Mouse (Mus musculus) megakaryocyte, embryonic 14.5 days (primary cell): ENCODE measurements at regions not wholly inside any gene's neighbourhood (a gene's known extent, or its start where the extent isn't known, plus 50 kb on each side); places are given as distances from the start of the nearest gene placed in this dataset.

ENCODE experiments used
- H3K27me3 ChIP-seq: replicated peaks from 2 replicates; pipeline ENCODE3; 2012; ENCODE audit warnings: inconsistent platforms
- H3K36me3 ChIP-seq: replicated peaks from 2 replicates; pipeline ENCODE3; 2012; ENCODE audit warnings: low read length, inconsistent platforms, mixed read lengths
- H3K4me1 ChIP-seq: 2 replicates; pipeline ENCODE4 v1.6.1; 2012; ENCODE audit warnings: inconsistent platforms
- H3K4me3 ChIP-seq: replicated peaks from 2 replicates; pipeline ENCODE3; 2012; ENCODE audit warnings: moderate library complexity, mild to moderate bottlenecking, inconsistent platforms
- H3K9me3 ChIP-seq: 2 replicates; pipeline ENCODE4 v1.6.1; 2012; ENCODE audit warnings: inconsistent platforms
- FLI1 ChIP-seq: IDR thresholded peaks from 2 replicates; pipeline ENCODE4 v1.6.1; 2012; ENCODE audit warnings: low read length, inconsistent platforms, mixed read lengths
- GATA1 ChIP-seq: IDR thresholded peaks from 3 replicates; pipeline ENCODE4 v1.6.1; 2012; ENCODE audit warnings: mixed read lengths, low read length, inconsistent platforms, borderline replicate concordance

GRCm38 (mm10) chr12:16210111-16210510 lies 393.4 kb upstream of the Trib2 start:
- Histone ChIP-seq H3K4me1 (peaks cover 15% of the 10 kb centered on the region), H3K9me3 (no peaks in the 10 kb centered on the region), H3K36me3 (no peaks in the 10 kb centered on the region), H3K4me3 (no peak overlapping the region), H3K27me3 (peaks cover 2% of the 10 kb centered on the region)
- TF ChIP-seq GATA1: no peak
- TF ChIP-seq FLI1: no peak

- Histone ChIP-seq H3K27me3 (peaks cover 2% of the 10 kb centered on the region), H3K36me3 (no peaks in the 10 kb centered on the region), H3K4me3 (no peak overlapping the region), H3K9me3 (no peaks in the 10 kb centered on the region), H3K4me1 (0 out of 2 replicates have a peak, but pooled peaks cover 4% of the 10 kb centered on the region)
- no peak for TF ChIP-seq GATA1
- no peak for TF ChIP-seq FLI1
Measured at GRCm38 (mm10) chr12:16204941-16205340, 388.2 kb upstream of the Trib2 start.

GRCm38 (mm10) chr12:16196917-16197316 lies 380.2 kb upstream of the Trib2 start:
- Histone ChIP-seq H3K36me3 (peaks cover 6% of the 10 kb centered on the region), H3K27me3 (no peaks in the 10 kb centered on the region), H3K9me3 (no peaks in the 10 kb centered on the region), H3K4me1 (peaks cover 17% of the 10 kb centered on the region), H3K4me3 (no peak overlapping the region)
- TF ChIP-seq FLI1 (no peak), GATA1 (no peak)

GRCm38 (mm10) chr12:16191803-16192389 lies 375.2 kb upstream of the Trib2 start:
- no peaks in the 10 kb centered on the region for H3K9me3 ChIP-seq
- H3K27me3 ChIP-seq: no peaks in the 10 kb centered on the region
- H3K36me3 ChIP-seq: peaks cover 6% of the 10 kb centered on the region
- H3K4me1 ChIP-seq: peaks cover 55% of the 10 kb centered on the region
- H3K4me3 ChIP-seq: no peak overlapping the region
- no peak for TF ChIP-seq FLI1
- TF ChIP-seq GATA1: no peak

GRCm38 (mm10) chr12:16190706-16191105 lies 374.0 kb upstream of the Trib2 start:
- H3K4me3 ChIP-seq: no peak overlapping the region
- H3K4me1 ChIP-seq: peaks cover 65% of the 10 kb centered on the region
- no peaks in the 10 kb centered on the region for H3K9me3 ChIP-seq
- H3K27me3 ChIP-seq: no peaks in the 10 kb centered on the region
- H3K36me3 ChIP-seq: peaks cover 6% of the 10 kb centered on the region
- TF ChIP-seq GATA1: no peak
- no peak for TF ChIP-seq FLI1

- Histone ChIP-seq H3K4me1 (peaks cover 69% of the 10 kb centered on the region), H3K36me3 (peaks cover 3% of the 10 kb centered on the region), H3K9me3 (no peaks in the 10 kb centered on the region), H3K27me3 (no peaks in the 10 kb centered on the region), H3K4me3 (no peak overlapping the region)
- TF ChIP-seq GATA1 (no peak), FLI1 (no peak)
Measured at GRCm38 (mm10) chr12:16189441-16189840, 372.7 kb upstream of the Trib2 start.

GRCm38 (mm10) chr12:16185976-16186515 lies 369.3 kb upstream of the Trib2 start:
- Histone ChIP-seq H3K4me3 (peak overlapping the region; percentile 90), H3K36me3 (no peaks in the 10 kb centered on the region), H3K27me3 (no peaks in the 10 kb centered on the region), H3K4me1 (peaks cover 90% of the 10 kb centered on the region), H3K9me3 (no peaks in the 10 kb centered on the region)
- TF ChIP-seq FLI1: no peak
- TF ChIP-seq GATA1: no peak

- Histone ChIP-seq H3K9me3 (no peaks in the 10 kb centered on the region), H3K4me1 (peaks cover 88% of the 10 kb centered on the region), H3K27me3 (no peaks in the 10 kb centered on the region), H3K4me3 (peak overlapping the region; percentile 90), H3K36me3 (no peaks in the 10 kb centered on the region)
- TF ChIP-seq FLI1 (no peak), GATA1 (peak; percentile 46; the same call in 1 of the 3 replicates)
Measured at GRCm38 (mm10) chr12:16185431-16185923, 368.8 kb upstream of the Trib2 start.

GRCm38 (mm10) chr12:16183055-16183454 lies 366.3 kb upstream of the Trib2 start:
- peak overlapping the region; percentile 20 for H3K4me3 ChIP-seq
- H3K36me3 ChIP-seq: no peaks in the 10 kb centered on the region
- no peaks in the 10 kb centered on the region for H3K27me3 ChIP-seq
- TF ChIP-seq FLI1: no peak
- no peak for TF ChIP-seq GATA1
- no peaks in the 10 kb centered on the region for H3K9me3 ChIP-seq
- H3K4me1 ChIP-seq: peaks cover 73% of the 10 kb centered on the region

GRCm38 (mm10) chr12:16181599-16181998 lies 364.9 kb upstream of the Trib2 start:
- TF ChIP-seq FLI1: no peak
- Histone ChIP-seq H3K36me3 (no peaks in the 10 kb centered on the region), H3K4me1 (peaks cover 60% of the 10 kb centered on the region), H3K9me3 (no peaks in the 10 kb centered on the region), H3K27me3 (no peaks in the 10 kb centered on the region), H3K4me3 (no peak overlapping the region)
